Mouse (Mus musculus) cerebellum, adult 2 months (tissue): ENCODE results near the gene She.

Source experiments
- CTCF ChIP-seq: fragments of 200-500 bp; IDR thresholded peaks from 2 replicates; pipeline ENCODE4 v1.5.1; 2011; ENCODE audit warnings: low read depth, mild to moderate bottlenecking, control low read depth, low read length, moderate library complexity, borderline replicate concordance; ENCODE audit not compliant: insufficient read depth
- POLR2A ChIP-seq: fragments of 200-500 bp; IDR thresholded peaks from 2 replicates; pipeline ENCODE4 v1.6.1; 2011; ENCODE audit warnings: low read length, control low read depth, borderline replicate concordance; ENCODE audit not compliant: insufficient read depth

DNA sequence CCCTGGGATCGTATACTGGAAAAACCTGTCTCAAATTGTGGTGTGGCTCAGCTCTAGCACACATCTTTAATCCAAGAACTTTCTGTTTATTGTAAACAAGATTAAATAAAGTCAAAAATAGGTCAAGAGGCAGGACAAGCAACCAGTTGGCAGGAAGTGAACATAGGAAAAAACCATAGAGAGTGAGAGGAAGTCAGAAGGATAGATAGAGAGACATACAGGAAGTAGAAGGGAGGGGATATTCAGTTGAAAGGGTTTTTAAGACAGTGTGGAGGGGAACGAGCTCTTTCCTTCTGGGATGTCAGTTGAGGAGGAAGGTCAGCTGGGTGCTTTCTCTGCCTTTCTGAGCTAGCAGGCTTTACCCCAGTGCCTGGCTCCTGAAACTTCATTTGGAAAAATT, 7.6 kb upstream of the She start:
- no peak for TF ChIP-seq POLR2A
- TF ChIP-seq CTCF: no peak
